Mouse (Mus musculus) MEL (cell line): ENCODE measurements at regions not wholly inside any gene's neighbourhood (a gene's known extent, or its start where the extent isn't known, plus 50 kb on each side); places are given as distances from the start of the nearest gene placed in this dataset.

Experiments used
- DNase-seq: peaks from one replicate; pipeline ENCODE4 v3.0.0; 2011; ENCODE audit warnings: low read depth, low spot score
- H3K27ac ChIP-seq: 2 replicates; pipeline ENCODE4 v1.5.1; 2012; ENCODE audit warnings: low read depth, mild to moderate bottlenecking, control low read depth, low read length, moderate library complexity; ENCODE audit not compliant: control insufficient read depth
- H3K27me3 ChIP-seq, 2 experiments: fragments of 150-350 bp in 1 of 2; sonication (generic) in 1 of 2; 2 replicates each; pipeline ENCODE4 v1.6.1; 2012; ENCODE audit warnings: low read length in 2 of 2, mild to moderate bottlenecking in 2 of 2, improper control_type of control experiment in 1 of 2, moderate library complexity in 1 of 2; ENCODE audit not compliant: insufficient read depth in 2 of 2, control insufficient read depth in 1 of 2
- H3K36me3 ChIP-seq, 2 experiments: 2 replicates each; pipeline ENCODE4 v1.6.1; 2012 to 2014; ENCODE audit warnings: low read length in 2 of 2, improper control_type of control experiment in 1 of 2, inconsistent platforms in 1 of 2, mild to moderate bottlenecking in 1 of 2; ENCODE audit not compliant: insufficient read depth in 2 of 2, control insufficient read depth in 1 of 2
- H3K4me1 ChIP-seq, 2 experiments: fragments of 150-350 bp in 1 of 2; sonication (generic) in 1 of 2; 2 replicates each; pipeline ENCODE4 v1.6.1; 2012; ENCODE audit warnings: low read length in 2 of 2, improper control_type of control experiment in 1 of 2, mild to moderate bottlenecking in 1 of 2; ENCODE audit not compliant: insufficient read depth in 2 of 2, control insufficient read depth in 1 of 2
- H3K4me3 ChIP-seq, 2 experiments: fragments of 150-350 bp in 1 of 2; sonication (generic) in 1 of 2; 2 replicates each; pipeline ENCODE4 v1.5.1; 2012; ENCODE audit warnings: low read depth in 2 of 2, low read length in 2 of 2, mild to moderate bottlenecking in 2 of 2, moderate library complexity in 2 of 2, control low read depth in 1 of 2, improper control_type of control experiment in 1 of 2; ENCODE audit not compliant: control insufficient read depth in 1 of 2, insufficient read depth in 1 of 2
- H3K79me2 ChIP-seq: 2 replicates; pipeline ENCODE4 v1.6.1; 2012; ENCODE audit warnings: mild to moderate bottlenecking, low read length, moderate library complexity; ENCODE audit not compliant: control insufficient read depth, poor library complexity, insufficient read depth
- H3K9ac ChIP-seq: 2 replicates; pipeline ENCODE4 v1.6.1; 2012; ENCODE audit warnings: low read depth, mild to moderate bottlenecking, control low read depth, low read length, moderate library complexity; ENCODE audit not compliant: control insufficient read depth, poor library complexity, severe bottlenecking
- H3K9me3 ChIP-seq: fragments of 150-350 bp; sonication (generic); replicated peaks from 2 replicates; pipeline ENCODE4 v1.6.1; 2012; ENCODE audit warnings: mild to moderate bottlenecking, low read length, improper control_type of control experiment, moderate library complexity; ENCODE audit not compliant: insufficient read depth
- CHD1 ChIP-seq: IDR thresholded peaks from 2 replicates; pipeline ENCODE4 v1.6.1; 2012; ENCODE audit warnings: low read depth, mild to moderate bottlenecking, inconsistent platforms, low read length, improper control_type of control experiment
- CHD2 ChIP-seq: IDR thresholded peaks from 2 replicates; pipeline ENCODE4 v1.6.1; 2011; ENCODE audit warnings: low read length, improper control_type of control experiment
- CTCF ChIP-seq, 3 experiments: IDR thresholded peaks in 2 of 3; conservative IDR thresholded peaks in 1 of 3; 2 replicates each; pipeline ENCODE4 v1.5.1; 2011 to 2012; ENCODE audit warnings: low read length in 3 of 3, low read depth in 2 of 3, mild to moderate bottlenecking in 2 of 3, improper control_type of control experiment in 1 of 3, inconsistent platforms in 1 of 3, mixed read lengths in 1 of 3, moderate library complexity in 1 of 3; ENCODE audit not compliant: control insufficient read depth in 1 of 3, insufficient read depth in 1 of 3, poor library complexity in 1 of 3, severe bottlenecking in 1 of 3
- E2F4 ChIP-seq: IDR thresholded peaks from 2 replicates; pipeline ENCODE4 v1.6.1; 2011; ENCODE audit warnings: low read depth, low read length, improper control_type of control experiment, borderline replicate concordance
- EP300 ChIP-seq, 2 experiments: IDR thresholded peaks; 2 replicates each; pipeline ENCODE4 v1.6.1; 2011; ENCODE audit warnings: improper control_type of control experiment in 2 of 2, low read length in 2 of 2, low read depth in 1 of 2, mild to moderate bottlenecking in 1 of 2
- ETS1 ChIP-seq: IDR thresholded peaks from 2 replicates; pipeline ENCODE4 v1.6.1; 2012; ENCODE audit warnings: low read depth, mild to moderate bottlenecking, inconsistent platforms, low read length, improper control_type of control experiment, moderate library complexity
- GABPA ChIP-seq: IDR thresholded peaks from 2 replicates; pipeline ENCODE4 v1.6.1; 2012; ENCODE audit warnings: low read depth, mild to moderate bottlenecking, inconsistent platforms, low read length, improper control_type of control experiment, moderate library complexity
- GATA1 ChIP-seq: IDR thresholded peaks from 2 replicates; pipeline ENCODE4 v1.6.1; 2011; ENCODE audit warnings: low read depth, low read length, improper control_type of control experiment
- JUND ChIP-seq: IDR thresholded peaks from 2 replicates; pipeline ENCODE4 v1.6.1; 2011; ENCODE audit warnings: low read depth, mild to moderate bottlenecking, improper control_type of control experiment, low read length
- KAT2A ChIP-seq: conservative IDR thresholded peaks from 2 replicates; pipeline ENCODE4 v1.6.1; 2012; ENCODE audit warnings: low read depth, low read length, improper control_type of control experiment, inconsistent platforms
- MAX ChIP-seq: IDR thresholded peaks from 2 replicates; pipeline ENCODE4 v1.6.1; 2011; ENCODE audit warnings: low read length, improper control_type of control experiment
- MEF2A ChIP-seq: IDR thresholded peaks from 2 replicates; pipeline ENCODE4 v1.6.1; 2014; ENCODE audit warnings: low read depth, mild to moderate bottlenecking, inconsistent platforms, low read length, improper control_type of control experiment; ENCODE audit not compliant: poor library complexity, insufficient replicate concordance, severe bottlenecking; ENCODE audit errors: extremely low read depth
- MXI1 ChIP-seq: IDR thresholded peaks from 2 replicates; pipeline ENCODE4 v1.6.1; 2011; ENCODE audit warnings: mild to moderate bottlenecking, low read depth, low read length, improper control_type of control experiment
- MYB ChIP-seq: IDR thresholded peaks from 2 replicates; pipeline ENCODE4 v1.6.1; 2011; ENCODE audit warnings: mild to moderate bottlenecking, low read depth, low read length, improper control_type of control experiment
- NELFE ChIP-seq: IDR thresholded peaks from 2 replicates; pipeline ENCODE4 v1.6.1; 2011; ENCODE audit warnings: low read depth, low read length, improper control_type of control experiment
- POLR2A ChIP-seq, 2 experiments: IDR thresholded peaks; 2 replicates each; pipeline ENCODE4 v1.6.1; 2011 to 2012; ENCODE audit warnings: low read length in 2 of 2, mild to moderate bottlenecking in 2 of 2, control low read depth in 1 of 2, improper control_type of control experiment in 1 of 2, low read depth in 1 of 2, moderate library complexity in 1 of 2; ENCODE audit not compliant: control insufficient read depth in 1 of 2, insufficient read depth in 1 of 2, poor library complexity in 1 of 2
- RCOR1 ChIP-seq: IDR thresholded peaks from 2 replicates; pipeline ENCODE4 v1.6.1; 2012; ENCODE audit warnings: low read depth, mild to moderate bottlenecking, inconsistent platforms, low read length, improper control_type of control experiment
- SIN3A ChIP-seq: IDR thresholded peaks from 2 replicates; pipeline ENCODE4 v1.6.1; 2012; ENCODE audit warnings: low read length, improper control_type of control experiment, inconsistent platforms
- SMC3 ChIP-seq: IDR thresholded peaks from 2 replicates; pipeline ENCODE4 v1.6.1; 2011; ENCODE audit warnings: low read depth, low read length, improper control_type of control experiment
- TBP ChIP-seq: IDR thresholded peaks from 2 replicates; pipeline ENCODE4 v1.8.0; 2011; ENCODE audit warnings: low read depth, low read length, improper control_type of control experiment
- TCF12 ChIP-seq: IDR thresholded peaks from 2 replicates; pipeline ENCODE4 v1.6.1; 2014; ENCODE audit warnings: low read depth, mild to moderate bottlenecking, inconsistent platforms, low read length, improper control_type of control experiment, moderate library complexity
- UBTF ChIP-seq: IDR thresholded peaks from 2 replicates; pipeline ENCODE4 v1.6.1; 2012; ENCODE audit warnings: low read depth, mild to moderate bottlenecking, inconsistent platforms, low read length, improper control_type of control experiment, moderate library complexity, borderline replicate concordance; ENCODE audit not compliant: insufficient read depth
- USF1 ChIP-seq: IDR thresholded peaks from 2 replicates; pipeline ENCODE4 v1.6.1; 2014; ENCODE audit warnings: low read depth, mild to moderate bottlenecking, inconsistent platforms, low read length, improper control_type of control experiment, moderate library complexity
- USF2 ChIP-seq, 2 experiments: IDR thresholded peaks; 2 replicates each; pipeline ENCODE4 v1.6.1; 2011 to 2012; ENCODE audit warnings: improper control_type of control experiment in 2 of 2, low read length in 2 of 2, borderline replicate concordance in 1 of 2, inconsistent platforms in 1 of 2, low read depth in 1 of 2, mild to moderate bottlenecking in 1 of 2; ENCODE audit not compliant: insufficient read depth in 1 of 2
- ZKSCAN1 ChIP-seq: IDR thresholded peaks from 2 replicates; pipeline ENCODE4 v1.6.1; 2012; ENCODE audit warnings: low read depth, mild to moderate bottlenecking, inconsistent platforms, low read length, improper control_type of control experiment, moderate library complexity
- ZMIZ1 ChIP-seq: IDR thresholded peaks from 2 replicates; pipeline ENCODE4 v1.6.1; 2012; ENCODE audit warnings: low read depth, mild to moderate bottlenecking, inconsistent platforms, low read length, improper control_type of control experiment, moderate library complexity
- ZNF384 ChIP-seq: IDR thresholded peaks from 2 replicates; pipeline ENCODE4 v1.6.1; 2012; ENCODE audit warnings: low read depth, mild to moderate bottlenecking, inconsistent platforms, low read length, improper control_type of control experiment

DNA sequence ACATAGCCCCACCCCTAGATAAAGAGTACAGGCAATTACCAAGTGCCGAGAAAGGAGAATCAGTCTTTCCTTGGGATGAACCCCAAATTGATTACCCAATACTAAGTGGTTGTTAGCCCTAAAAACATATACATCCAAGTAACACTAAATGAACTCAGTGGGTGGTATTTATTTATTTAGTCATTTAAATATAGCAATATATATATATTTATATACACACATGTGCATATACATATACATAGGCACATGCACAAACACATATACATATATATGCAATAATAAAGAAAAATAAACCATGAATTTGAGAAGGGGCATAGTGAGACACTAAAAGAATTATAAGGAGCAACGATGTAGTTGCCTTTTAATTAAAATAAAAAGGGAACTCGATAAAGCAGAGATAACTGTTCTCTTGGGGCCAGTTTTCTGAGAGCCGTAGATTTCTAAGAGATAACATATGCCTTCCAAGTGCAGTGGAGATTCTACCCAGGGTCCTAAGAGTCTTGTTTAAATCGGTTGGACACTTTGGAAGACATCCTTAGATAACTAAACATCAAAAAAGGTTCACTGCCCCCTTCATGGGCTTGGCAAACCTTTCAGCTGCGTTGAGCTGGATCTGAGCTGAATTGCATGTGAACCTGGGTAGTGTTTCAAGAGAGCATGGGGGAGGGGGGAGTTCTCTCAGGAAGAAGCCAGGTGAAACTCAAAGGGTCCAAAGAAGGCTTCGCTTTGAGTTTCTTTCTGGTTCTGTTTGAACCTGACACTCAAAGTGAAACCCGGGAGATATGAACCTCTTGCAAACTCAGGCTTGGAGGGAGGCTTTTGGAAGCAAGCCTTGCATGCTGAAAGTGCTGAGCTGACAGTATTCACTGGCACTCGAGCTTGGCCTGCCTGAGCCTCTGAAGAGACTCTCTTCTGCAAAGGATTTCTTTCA, 61.6 kb upstream of the Myb start (continued):
- TF ChIP-seq POLR2A (IDR thresholded peaks at IDR 0.05; ENCODE audit: control insufficient read depth in 1 of 2, insufficient read depth in 1 of 2, low read depth in 1 of 2, low read length in 2 of 2, poor library complexity in 1 of 2) (peak in 1 of 2 experiments; percentile 58; a peak in 2 of 4 replicates), EP300 (IDR thresholded peaks at IDR 0.05; ENCODE audit: low read depth in 1 of 2, low read length in 2 of 2) (peak; percentile 75 to 80), MEF2A (no peak), NELFE (0 out of 2 replicates have a peak, but pooled peaks have one; percentile 36), TBP (peak; percentile 68), SIN3A (no peak), CHD2 (no peak; the same call in 1 of the 2 replicates), USF2 (IDR thresholded peaks at IDR 0.05; ENCODE audit: borderline replicate concordance in 1 of 2, insufficient read depth in 1 of 2, low read depth in 1 of 2, low read length in 2 of 2) (no peak), RCOR1 (0 out of 2 replicates have a peak, but pooled peaks have one; percentile 8), MAX (no peak), SMC3 (no peak)

DNA sequence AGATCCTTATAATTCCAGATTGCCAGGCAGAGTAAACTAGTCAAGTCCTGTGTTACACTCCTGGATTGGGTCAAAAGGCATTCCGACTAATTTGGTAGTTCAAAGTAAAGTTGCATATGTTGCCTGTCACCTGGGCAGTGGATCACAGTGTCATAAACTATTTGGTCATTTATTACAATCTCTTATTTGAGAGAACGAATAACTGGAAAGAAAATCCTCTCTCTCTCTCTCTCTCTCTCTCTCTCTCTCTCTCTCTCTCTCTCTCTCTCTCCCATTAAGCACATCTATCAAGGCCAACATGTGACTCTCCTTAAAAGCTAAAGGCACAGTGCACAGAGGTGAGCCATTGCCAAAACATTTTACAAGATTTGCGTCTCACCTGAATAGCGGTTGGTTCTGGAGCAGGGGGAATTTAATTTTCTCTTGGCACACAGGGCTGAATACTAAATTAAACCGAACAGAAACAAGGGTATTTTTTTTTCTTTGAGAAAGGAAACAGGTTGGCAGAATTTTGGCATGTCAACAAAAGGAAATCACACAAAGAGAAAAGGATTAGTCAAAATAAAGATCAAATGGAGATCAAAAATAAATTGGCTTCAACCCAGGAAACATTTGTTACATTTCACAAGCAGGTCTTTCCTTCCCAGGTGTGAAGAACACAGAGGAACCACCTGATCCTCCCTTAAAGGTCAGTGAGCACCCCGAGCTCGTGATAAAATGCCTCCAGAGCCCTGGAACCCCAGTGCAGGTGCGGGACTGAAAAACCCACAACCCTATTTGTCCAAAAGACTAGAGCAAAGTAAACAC, 62.5 kb upstream of the Myb start:
- Histone ChIP-seq H3K27ac (peak overlapping the region; percentile 100), H3K27me3 (no peaks in the 10 kb centered on the region), H3K4me3 (peak overlapping the region; percentile 8 to 34), H3K9ac (peak overlapping the region; percentile 70), H3K9me3 (no peaks in the 10 kb centered on the region), H3K79me2 (no peaks in the 10 kb centered on the region; the same call in 1 of the 2 replicates), H3K36me3 (peaks cover 0 to 68% of the 10 kb centered on the region in 2 experiments; a peak in 2 of 4 replicates), H3K4me1 (peaks cover 59 to 60% of the 10 kb centered on the region in 2 experiments)
- TF ChIP-seq MYB, result no peak
- TF ChIP-seq KAT2A, result peak; percentile 46
- no peak for TF ChIP-seq MXI1
- peak; percentile 46 for TF ChIP-seq ETS1
- TF ChIP-seq CHD1, result peak; percentile 89
- no peak for TF ChIP-seq UBTF
- peak; percentile 58 for TF ChIP-seq MAX
- TF ChIP-seq CTCF (IDR thresholded peaks at IDR 0.05 in 2 of 3, conservative IDR thresholded peaks at IDR 0.05 in 1 of 3; ENCODE audit: control insufficient read depth in 1 of 3, insufficient read depth in 1 of 3, low read depth in 2 of 3, low read length in 3 of 3, poor library complexity in 1 of 3, severe bottlenecking in 1 of 3), result no peak
- no peak for TF ChIP-seq E2F4
- no peak for TF ChIP-seq GATA1
- TF ChIP-seq EP300 (IDR thresholded peaks at IDR 0.05; ENCODE audit: low read depth in 1 of 2, low read length in 2 of 2), result peak in 1 of 2 experiments; percentile 36; a peak in 2 of 4 replicates
- TF ChIP-seq ZNF384, result 0 out of 2 replicates have a peak, but pooled peaks have one; percentile 11
- TF ChIP-seq USF1, result peak; percentile 71
- 0 out of 2 replicates have a peak, but pooled peaks have one; percentile 4 for TF ChIP-seq TCF12
- no peak for TF ChIP-seq NELFE
- no peak for TF ChIP-seq GABPA
- peak; percentile 96 for TF ChIP-seq JUND
- 0 out of 2 replicates have a peak, but pooled peaks have one; percentile 18 for TF ChIP-seq ZKSCAN1
- TF ChIP-seq USF2 (IDR thresholded peaks at IDR 0.05; ENCODE audit: borderline replicate concordance in 1 of 2, insufficient read depth in 1 of 2, low read depth in 1 of 2, low read length in 2 of 2), result no peak
- TF ChIP-seq ZMIZ1, result no peak
- DNase-seq, result no peak
